Mouse (Mus musculus) layer of hippocampus, postnatal 10 days (tissue): ENCODE results near the gene Gpr119. TPM values are rescaled to one million over a fixed set of nuclear protein-coding genes. Genes with fewer than 3 reads are reported as not detected.

ENCODE experiments used
- DNase-seq, 2 experiments: peaks; one replicate each; pipeline ENCODE4 v3.0.0; 2021; ENCODE audit warnings: low spot score in 2 of 2
- long read RNA-seq: library from polyadenylated mRNA; stranded (forward); transcript quantifications from one replicate; pipeline ENCODE4 v2.0.0, GENCODE M21; 2023
- microRNA-seq, 2 experiments: library from miRNA; unstranded; fragments of <30 nt; microRNA quantifications; one replicate each; pipeline ENCODE4 v1.2.0; 2021
- total RNA-seq, 2 experiments: library from RNA; stranded (reverse); gene quantifications; 2 replicates each; pipeline ENCODE4 v1.2.3; 2021

Gene Gpr119
- not detected for total RNA-seq
- long read RNA-seq, partial matches to known transcripts, result 0 of 3 reads
- long read RNA-seq, other reads (novel, unspliced or antisense), result 3 of 3 reads

- no peak for DNase-seq
Observed at GRCm38 (mm10) chrX:48674171-48674570, at the start of gene Gpr119. Gene Gpr119, minus strand, starts transcription at chrX:48674478.

DNA sequence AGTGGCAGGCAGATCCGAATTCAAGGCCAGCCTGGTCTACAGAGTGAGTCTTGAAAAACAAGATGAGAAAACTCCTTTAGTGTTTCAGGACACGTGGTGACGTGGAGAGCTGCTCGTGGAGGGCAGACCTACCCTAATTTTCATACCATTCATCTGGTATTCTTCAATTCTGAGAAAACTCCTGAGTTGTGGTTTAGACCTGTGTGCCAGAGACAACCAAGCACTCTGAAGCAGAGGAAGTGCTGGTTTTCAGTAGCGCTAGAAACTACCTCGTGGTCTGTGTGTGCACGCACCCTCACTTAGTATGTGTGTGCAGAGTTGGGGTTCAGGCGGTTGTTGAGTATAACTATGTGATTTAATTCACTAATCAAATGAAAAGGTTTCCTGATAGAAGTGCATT is 38.6 kb upstream of the Gpr119 start:
- no peak for DNase-seq

GRCm38 (mm10) chrX:48709701-48710100 is 35.4 kb upstream of the Gpr119 start:
- DNase-seq, result no peak

- peak; percentile 85 to 89 for DNase-seq
Observed at GRCm38 (mm10) chrX:48694864-48695371, 20.6 kb upstream of the Gpr119 start, which contains the start of gene Rbmx2. Gene Rbmx2, plus strand, starts transcription at chrX:48695004.

DNA sequence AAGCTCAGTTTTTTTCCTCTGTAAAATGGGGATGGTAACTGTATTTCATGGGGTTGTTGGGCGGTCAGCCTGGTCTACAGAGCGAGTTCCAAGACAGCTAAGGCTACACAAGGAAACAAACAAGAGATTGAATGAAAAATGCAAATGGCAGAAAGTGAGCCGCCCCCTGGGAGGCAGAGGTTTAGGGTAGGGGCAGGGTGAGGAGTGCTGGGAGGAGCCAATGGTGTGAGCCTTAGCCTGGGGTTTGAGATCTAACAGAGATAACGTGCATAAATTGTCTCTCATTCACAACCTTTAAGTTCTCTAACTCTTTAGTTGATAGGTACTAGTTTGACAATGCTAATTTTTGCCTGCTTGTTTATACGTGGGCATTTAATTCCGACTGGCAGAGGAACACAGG is 20.2 kb upstream of the Gpr119 start:
- DNase-seq, result no peak

- no peak for DNase-seq
Observed at GRCm38 (mm10) chrX:48683857-48684256, 9.6 kb upstream of the Gpr119 start.

- peak; percentile 31 to 56 for DNase-seq
Observed at GRCm38 (mm10) chrX:48683451-48683850, 9.2 kb upstream of the Gpr119 start.

DNA sequence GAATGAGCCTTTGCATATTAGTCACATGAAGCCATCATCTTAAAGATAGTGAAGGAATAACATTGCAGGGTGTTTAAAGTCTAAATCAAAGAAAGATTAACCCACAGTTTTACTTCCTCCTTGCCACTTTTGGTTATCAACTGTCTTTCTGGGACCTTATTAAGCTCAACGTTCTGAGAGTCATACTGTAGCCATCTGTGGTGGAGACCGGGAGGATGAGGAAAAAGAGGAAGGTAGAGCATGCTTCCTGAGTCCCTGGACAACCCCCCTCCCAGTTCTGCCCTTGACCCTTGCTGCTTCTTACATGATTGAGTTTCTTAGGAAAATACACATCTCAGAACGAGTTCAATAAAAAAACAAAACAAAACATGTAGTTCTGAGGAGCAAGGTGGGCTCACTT is 2.6 kb downstream of the Gpr119 start:
- DNase-seq, result no peak

- DNase-seq, result no peak
Observed at GRCm38 (mm10) chrX:48669588-48669987, 4.7 kb downstream of the Gpr119 start.

DNA sequence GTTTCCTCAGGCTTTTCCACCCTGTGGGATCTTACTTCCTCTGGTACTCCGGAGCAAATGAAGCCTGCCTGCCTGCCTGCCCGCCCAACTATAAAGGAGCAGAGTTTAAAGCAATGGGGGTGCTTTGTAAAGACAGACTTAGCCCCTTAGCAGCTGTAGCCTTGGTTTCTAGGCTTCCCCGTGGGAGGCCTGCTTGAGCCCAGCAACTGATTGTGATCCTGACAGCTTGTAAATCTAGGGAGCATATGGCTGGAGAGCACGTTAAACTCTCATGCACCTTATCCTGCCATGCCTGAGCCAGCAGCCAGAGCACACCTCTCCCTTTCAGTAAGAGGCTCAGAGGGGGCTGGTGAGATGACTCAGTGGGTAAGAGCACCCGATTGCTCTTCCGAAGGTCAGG is 7.5 kb downstream of the Gpr119 start:
- no peak for DNase-seq

- peak; percentile 12 to 20 for DNase-seq
Observed at GRCm38 (mm10) chrX:48644122-48644521, 30.2 kb downstream of the Gpr119 start.

GRCm38 (mm10) chrX:48637032-48637431 is 37.2 kb downstream of the Gpr119 start:
- no peak for DNase-seq

DNA sequence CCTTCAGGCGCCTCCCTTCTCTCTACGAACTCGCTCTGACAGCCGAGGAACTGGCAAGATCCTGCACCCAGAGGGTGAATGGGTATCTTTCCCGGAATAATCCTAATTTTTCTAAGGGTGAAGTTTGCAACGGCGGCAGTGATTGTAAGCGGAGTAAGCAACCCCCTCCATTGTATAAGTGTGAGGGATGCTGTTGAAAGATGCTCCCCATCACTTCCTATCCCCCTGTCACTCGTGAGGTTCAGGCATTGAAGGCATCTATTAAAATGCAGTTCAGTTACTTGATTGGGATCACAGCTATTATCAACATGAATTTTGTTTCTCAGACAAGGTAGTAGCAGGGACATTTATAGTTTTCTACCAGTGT is 50.2 kb downstream of the Gpr119 start:
- no peak for DNase-seq

DNA sequence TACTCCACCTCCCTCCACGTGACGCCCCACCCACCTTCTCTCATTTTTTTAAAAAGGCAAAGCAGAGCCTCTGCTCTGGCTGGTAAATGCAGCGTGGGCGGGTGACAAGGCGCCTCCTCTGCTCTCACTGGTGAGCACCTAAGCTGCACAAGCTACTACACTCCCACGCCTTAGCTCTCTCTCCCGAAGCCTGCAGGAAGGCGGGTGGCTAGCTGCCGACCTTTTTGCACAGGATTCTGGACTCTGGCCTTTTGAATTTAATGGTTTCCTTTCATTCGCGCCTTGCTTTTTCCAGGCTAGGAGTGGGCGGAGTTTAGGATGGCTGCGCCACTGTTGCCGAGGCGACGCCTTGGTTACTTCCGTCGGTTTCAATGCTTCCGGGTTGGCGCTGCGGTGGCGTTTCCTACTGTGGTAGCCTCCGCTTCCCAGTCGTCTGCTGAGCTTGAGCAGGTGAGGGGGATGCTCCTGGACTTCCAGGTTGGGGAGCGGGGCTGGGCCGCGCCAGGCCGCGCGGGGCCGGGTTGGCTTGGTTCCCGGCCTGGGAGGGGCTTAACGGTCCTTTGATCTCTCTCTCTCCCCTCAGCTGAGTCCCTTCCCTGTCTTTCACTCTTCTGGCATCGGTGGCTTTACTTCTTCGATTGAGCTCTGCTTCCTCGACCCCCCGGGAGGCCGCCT is 50.8 kb downstream of the Gpr119 start, which contains the start of gene Slc25a14:
TSS of gene Slc25a14 (plus strand) at position 35 of the 675 bp plus-strand sequence.
- DNase-seq, result peak; percentile 66 to 78

GRCm38 (mm10) chrX:48623049-48623378 is 51.3 kb downstream of the Gpr119 start:
- DNase-seq, result no peak

Small RNA genes within 50 kb of the gene (microRNA-seq; reads per million reads assigned to microRNA genes)
- 0 reads per million in 2 experiments for gene Gm27828

Other genes with a start within 250 kb of the Gpr119 start
- gene Elf4, start 211.3 kb downstream of the Gpr119 start, total RNA-seq, result 1 to 10 TPM; 1.0 TPM
- 10 to 100 TPM; 28.6 to 32.6 TPM for gene Aifm1, start 160.9 kb downstream of the Gpr119 start, total RNA-seq
- gene Rab33a, start 155.2 kb downstream of the Gpr119 start, total RNA-seq, result 10 to 100 TPM; 23.3 to 24.2 TPM
- gene Zfp280c, start 80.0 kb downstream of the Gpr119 start, total RNA-seq, result 10 to 100 TPM; 25.7 to 29.6 TPM
- gene Slc25a14, start 51.1 kb downstream of the Gpr119 start, total RNA-seq, result 10 to 100 TPM; 34.6 to 36.8 TPM
- 1 to 10 TPM; 7.7 to 7.8 TPM for gene Rbmx2, start 20.5 kb upstream of the Gpr119 start, total RNA-seq
- not detected for gene Gm595, start 203.2 kb upstream of the Gpr119 start, total RNA-seq